Mouse (Mus musculus) heart, embryonic 16.5 days (tissue): ENCODE data around the gene Ofd1. TPM values are rescaled to one million over a fixed set of nuclear protein-coding genes. Genes with fewer than 3 reads are reported as not detected.

Experiments used
- ATAC-seq: fragments of 200-750 bp; cut with Nextera tagmentation; replicated peaks from 2 replicates; pipeline ENCODE4 v1.8.0; 2017; ENCODE audit warnings: moderate number of reproducible peaks; ENCODE audit not compliant: insufficient read depth, low FRiP score; ENCODE audit errors: extremely low read depth
- H3K27ac ChIP-seq: fragments of 300-500 bp; sonication (generic); 2 replicates; pipeline ENCODE4 v1.5.1; 2014; ENCODE audit warnings: mild to moderate bottlenecking, low read length, control low read depth, moderate library complexity
- H3K27me3 ChIP-seq: fragments of 300-500 bp; sonication (generic); 2 replicates; pipeline ENCODE4 v1.6.1; 2014; ENCODE audit warnings: low read length, mixed read lengths; ENCODE audit not compliant: control insufficient read depth, insufficient read depth
- H3K36me3 ChIP-seq: fragments of 300-500 bp; sonication (generic); 2 replicates; pipeline ENCODE4 v1.6.1; 2014; ENCODE audit not compliant: control insufficient read depth, insufficient read depth
- H3K4me1 ChIP-seq: fragments of 300-500 bp; sonication (generic); 2 replicates; pipeline ENCODE4 v1.6.1; 2014; ENCODE audit warnings: low read length, mixed read lengths; ENCODE audit not compliant: control insufficient read depth, insufficient read depth
- H3K4me2 ChIP-seq: fragments of 300-500 bp; sonication (generic); 2 replicates; pipeline ENCODE4 v1.6.1; 2014; ENCODE audit warnings: low read depth, mild to moderate bottlenecking, control low read depth, low read length
- H3K4me3 ChIP-seq: fragments of 300-500 bp; sonication (generic); 2 replicates; pipeline ENCODE4 v1.5.1; 2014; ENCODE audit warnings: mild to moderate bottlenecking, control low read depth, low read length
- H3K9ac ChIP-seq: fragments of 300-500 bp; sonication (generic); 2 replicates; pipeline ENCODE4 v1.6.1; 2014; ENCODE audit warnings: low read length, control low read depth
- H3K9me3 ChIP-seq: fragments of 300-500 bp; sonication (generic); replicated peaks from 2 replicates; pipeline ENCODE4 v1.6.1; 2016; ENCODE audit warnings: low read length; ENCODE audit not compliant: control insufficient read depth
- WGBS: fragments of 180-500 bp; shearing (Covaris S2); extraction: QIAGEN DNeasy Blood & Tissue Kit; methylation state at CpG from one replicate; pipeline ENCODE4 v1.1.7; 2014; 5-methylcytosine and 5-hydroxymethylcytosine counted together
- polyA plus RNA-seq: library from polyadenylated mRNA; unstranded; fragments of >200 nt; fragmentation: Nextera tagmentation; extraction: Ambion mirVana; gene quantifications from 2 replicates; pipeline ENCODE4 v1.2.1, GENCODE M21; 2015

The Ofd1 gene
- polyA plus RNA-seq, 1 experiment from 2014 or later: 4.3 TPM

DNA sequence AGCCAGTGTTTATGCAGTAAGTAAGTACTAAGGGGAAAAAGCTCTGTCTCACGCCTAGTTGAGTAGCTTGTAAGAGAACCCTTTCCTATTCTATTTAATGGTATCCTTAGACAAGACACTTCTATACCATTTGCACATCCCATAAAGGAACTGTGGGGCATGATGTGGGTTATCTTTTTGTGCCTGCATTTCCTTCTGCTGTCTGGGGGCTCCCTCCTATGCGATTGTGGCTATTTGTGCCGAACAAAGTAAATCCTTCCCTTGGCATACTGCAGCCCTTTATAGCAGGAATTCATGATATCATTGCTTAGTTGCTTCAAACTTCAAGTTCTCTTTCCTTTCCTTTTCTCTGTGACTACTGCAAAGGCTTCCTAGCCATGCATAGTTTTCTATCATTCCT lies 4.0 kb upstream of the Ofd1 start:
- Histone ChIP-seq H3K4me2 (no peak overlapping the region), H3K4me3 (no peak overlapping the region), H3K27ac (no peak overlapping the region), H3K9ac (no peak overlapping the region), H3K36me3 (no peaks in the 10 kb centered on the region), H3K4me1 (peaks cover 4% of the 10 kb centered on the region; the same call in 1 of the 2 replicates), H3K27me3 (no peaks in the 10 kb centered on the region), H3K9me3 (no peaks in the 10 kb centered on the region)
- ATAC-seq: no peak
- 59% methylated on average over 3 of the region's 3 CpGs for WGBS

DNA sequence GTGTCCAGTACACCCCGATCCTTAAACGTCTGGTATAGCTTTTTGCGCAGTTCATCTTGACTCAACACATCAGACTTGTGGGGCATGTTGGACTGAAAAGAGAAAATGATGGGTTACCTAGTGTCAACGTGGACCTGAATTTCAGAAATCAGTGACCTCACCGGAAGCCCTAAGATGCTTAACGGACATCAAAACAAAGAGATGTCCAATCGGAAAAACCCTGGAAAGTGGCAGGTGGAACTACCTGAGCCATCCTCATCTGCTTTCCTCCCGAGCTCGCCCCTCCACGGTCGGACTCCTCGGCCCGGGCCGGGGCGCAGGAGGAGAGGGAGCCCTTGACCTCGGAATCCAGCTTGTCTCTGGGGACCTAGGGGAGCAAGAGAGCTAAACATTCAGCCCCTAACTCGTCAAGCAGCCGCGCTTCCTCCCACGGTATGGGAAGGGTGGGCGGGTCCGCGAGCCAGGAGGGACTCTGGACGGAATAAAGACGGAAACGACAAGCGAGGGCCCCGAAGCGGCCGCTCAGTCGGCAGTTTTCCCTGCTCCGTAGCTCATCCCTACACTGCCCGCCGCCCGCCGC lies 378 bp downstream of the Ofd1 start, which contains the start of gene Trappc2:
Trappc2 (plus strand) TSS at position 539 of the 580 bp plus-strand sequence.
- peak; percentile 71 for ATAC-seq
- H3K4me3 ChIP-seq: peak within 1 kb of the TSS; percentile 60
- peak within 1 kb of the TSS; percentile 80 for H3K27ac ChIP-seq
- H3K4me1 ChIP-seq: peaks cover 6% of the 10 kb centered on the region; the same call in 1 of the 2 replicates
- H3K9me3 ChIP-seq: no peaks in the 10 kb centered on the region
- WGBS: 9% methylated on average over 31 of the region's 36 CpGs
- H3K36me3 ChIP-seq: no peaks in the 10 kb centered on the region; the same call in 1 of the 2 replicates
- no peaks in the 10 kb centered on the region for H3K27me3 ChIP-seq
- peak within 1 kb of the TSS; percentile 76 for H3K4me2 ChIP-seq
- peak within 1 kb of the TSS; percentile 83 for H3K9ac ChIP-seq

DNA sequence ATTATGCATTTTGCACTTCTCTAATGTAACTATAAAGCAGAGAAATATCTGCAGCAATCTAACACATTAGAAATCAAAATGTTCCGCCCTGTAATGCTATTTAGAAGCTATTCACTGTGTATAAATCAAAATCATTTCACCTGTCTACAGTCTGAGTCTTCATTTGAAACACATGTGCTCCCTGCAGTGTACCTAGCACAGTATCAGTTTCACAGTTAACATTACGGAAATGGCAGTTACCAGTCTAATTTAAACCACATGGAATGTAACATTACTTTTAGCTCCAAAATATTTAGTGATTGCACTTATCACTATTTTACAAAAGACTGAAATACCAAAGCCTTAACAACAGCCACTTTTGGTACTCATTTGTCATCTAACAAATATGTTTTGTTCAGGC lies 5.7 kb downstream of the Ofd1 start:
- Histone ChIP-seq H3K9me3 (no peaks in the 10 kb centered on the region), H3K4me1 (peaks cover 2% of the 10 kb centered on the region; the same call in 1 of the 2 replicates), H3K9ac (no peak overlapping the region), H3K27me3 (no peaks in the 10 kb centered on the region), H3K4me2 (no peak overlapping the region), H3K27ac (no peak overlapping the region), H3K4me3 (no peak overlapping the region), H3K36me3 (no peaks in the 10 kb centered on the region; the same call in 1 of the 2 replicates)
- no peak for ATAC-seq
- 79% methylated on average over 2 of the region's 2 CpGs for WGBS

DNA sequence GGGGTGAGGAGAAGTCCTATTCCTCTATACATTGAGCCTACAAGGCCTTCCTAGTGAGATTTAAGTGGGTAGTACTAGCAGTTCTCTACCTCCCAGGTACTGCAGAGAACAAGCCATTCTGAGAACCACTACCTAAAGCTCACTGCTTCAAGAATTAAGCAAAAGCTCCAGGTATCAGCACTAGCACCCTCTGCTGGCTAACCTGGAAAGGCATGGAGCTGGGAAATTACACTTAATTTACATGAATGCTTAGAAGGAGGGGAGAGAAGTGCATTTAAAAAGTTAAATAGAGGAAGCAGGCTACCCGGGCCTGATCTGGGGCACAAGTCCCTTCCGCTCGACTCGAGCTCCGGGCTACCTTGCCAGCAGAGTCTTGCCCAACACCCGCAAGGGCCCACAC lies 24.3 kb downstream of the Ofd1 start:
- Histone ChIP-seq H3K4me1 (no peaks in the 10 kb centered on the region), H3K4me3 (no peak overlapping the region), H3K4me2 (no peak overlapping the region), H3K27me3 (no peaks in the 10 kb centered on the region), H3K9me3 (no peaks in the 10 kb centered on the region), H3K27ac (no peak overlapping the region), H3K36me3 (no peaks in the 10 kb centered on the region), H3K9ac (no peak overlapping the region)
- no peak for ATAC-seq
- 74% methylated on average over 4 of the region's 6 CpGs for WGBS

DNA sequence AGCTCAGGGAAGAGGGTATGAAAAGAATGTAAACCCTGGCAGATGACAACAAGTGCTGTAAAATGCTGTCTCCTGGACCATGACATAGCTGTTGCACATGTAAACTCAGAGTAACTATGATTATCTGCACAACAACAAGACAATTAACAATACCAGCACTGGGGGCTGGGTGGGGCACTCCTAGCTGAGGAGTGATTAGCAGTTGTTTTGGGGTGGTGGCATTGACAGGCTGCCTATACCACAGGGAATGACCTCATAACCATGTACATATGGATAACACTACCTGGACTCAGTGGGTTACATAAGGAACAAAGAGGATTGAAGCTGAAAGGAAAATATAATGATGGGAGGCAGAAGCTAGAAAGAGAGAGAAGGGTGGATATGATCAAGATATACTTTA lies 32.6 kb downstream of the Ofd1 start:
- H3K4me3 ChIP-seq: no peak overlapping the region
- no peak overlapping the region for H3K4me2 ChIP-seq
- H3K9ac ChIP-seq: no peak overlapping the region
- ATAC-seq: no peak
- H3K27ac ChIP-seq: no peak overlapping the region
- peaks cover 8% of the 10 kb centered on the region for H3K36me3 ChIP-seq
- no peaks in the 10 kb centered on the region for H3K27me3 ChIP-seq
- H3K9me3 ChIP-seq: no peaks in the 10 kb centered on the region
- H3K4me1 ChIP-seq: no peaks in the 10 kb centered on the region

DNA sequence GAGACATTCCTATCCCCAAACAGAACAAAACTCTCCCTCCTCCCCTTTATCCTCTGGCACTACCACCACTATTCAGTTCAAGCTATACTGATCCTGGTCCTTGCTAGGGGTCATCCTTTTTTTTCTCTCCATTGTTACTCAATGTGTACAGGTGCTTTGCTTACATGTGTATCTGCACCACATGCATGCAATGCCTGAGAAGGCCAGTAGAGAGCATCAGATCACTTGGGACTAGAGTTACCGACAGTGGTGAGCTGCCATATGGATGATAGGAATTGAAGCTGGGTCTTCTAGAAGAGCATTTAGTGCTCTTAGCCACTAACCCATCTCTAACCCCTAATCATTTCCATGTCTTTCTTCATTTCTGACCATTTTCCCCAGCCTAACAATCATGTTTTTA lies 46.8 kb downstream of the Ofd1 start:
- Histone ChIP-seq H3K27ac (no peak overlapping the region), H3K4me2 (no peak overlapping the region), H3K9ac (no peak overlapping the region), H3K27me3 (no peaks in the 10 kb centered on the region), H3K9me3 (no peaks in the 10 kb centered on the region), H3K4me1 (no peaks in the 10 kb centered on the region), H3K36me3 (peaks cover 2% of the 10 kb centered on the region; the same call in 1 of the 2 replicates), H3K4me3 (no peak overlapping the region)
- WGBS: 67% methylated on average over 1 of the region's 1 CpGs
- no peak for ATAC-seq

DNA sequence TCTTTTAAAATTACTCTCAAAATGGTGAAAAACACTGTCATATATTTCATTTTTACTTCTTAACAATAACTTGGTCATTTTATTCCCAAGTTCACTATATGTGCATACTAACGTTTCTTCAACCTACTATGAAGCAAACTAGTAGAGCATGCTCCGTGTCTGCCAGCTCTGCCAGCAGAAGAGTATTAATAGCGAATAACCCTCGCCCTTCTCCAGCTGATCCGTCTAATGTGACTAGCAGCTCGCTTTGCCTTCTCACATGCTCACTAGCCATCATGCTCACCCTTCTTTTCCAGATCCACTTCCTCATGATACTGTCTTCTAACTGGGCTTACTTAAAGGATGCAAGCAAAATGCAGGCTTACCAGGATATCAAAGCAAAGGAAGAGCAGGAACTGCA lies 53.8 kb downstream of the Ofd1 start:
- Histone ChIP-seq H3K27me3 (no peaks in the 10 kb centered on the region), H3K27ac (no peak overlapping the region), H3K4me2 (no peak overlapping the region), H3K9ac (no peak overlapping the region), H3K4me1 (no peaks in the 10 kb centered on the region), H3K36me3 (no peaks in the 10 kb centered on the region), H3K9me3 (no peaks in the 10 kb centered on the region), H3K4me3 (no peak overlapping the region)
- WGBS: 79% methylated on average over 6 of the region's 6 CpGs
- no peak for ATAC-seq

DNA sequence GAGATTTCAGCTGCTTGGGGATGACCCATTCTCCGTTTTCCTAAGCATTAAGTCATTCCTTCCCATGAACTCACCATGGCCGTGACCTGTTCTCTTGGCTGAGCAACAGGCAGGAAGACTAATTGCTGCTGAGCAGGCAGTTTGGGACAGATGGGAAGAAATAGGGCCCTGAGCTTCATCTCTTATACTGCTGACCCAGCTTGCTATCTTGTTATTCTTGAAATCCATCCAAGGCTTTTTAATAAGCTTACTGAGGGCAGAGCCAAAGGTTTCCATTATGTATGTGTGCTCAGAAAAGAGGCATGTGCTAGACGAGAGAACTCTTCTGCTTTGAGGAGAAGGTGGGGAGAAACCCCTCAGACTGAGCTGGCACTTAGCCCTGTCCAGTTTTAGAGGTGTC lies 55.6 kb downstream of the Ofd1 start:
- no peak overlapping the region for H3K9ac ChIP-seq
- H3K27ac ChIP-seq: no peak overlapping the region
- H3K4me1 ChIP-seq: no peaks in the 10 kb centered on the region
- 54% methylated on average over 3 of the region's 3 CpGs for whole genome bisulfite sequencing
- peak; percentile 79 for ATAC-seq
- H3K4me3 ChIP-seq: no peak overlapping the region
- H3K9me3 ChIP-seq: no peaks in the 10 kb centered on the region
- no peaks in the 10 kb centered on the region for H3K27me3 ChIP-seq
- no peaks in the 10 kb centered on the region for H3K36me3 ChIP-seq
- no peak overlapping the region for H3K4me2 ChIP-seq

DNA sequence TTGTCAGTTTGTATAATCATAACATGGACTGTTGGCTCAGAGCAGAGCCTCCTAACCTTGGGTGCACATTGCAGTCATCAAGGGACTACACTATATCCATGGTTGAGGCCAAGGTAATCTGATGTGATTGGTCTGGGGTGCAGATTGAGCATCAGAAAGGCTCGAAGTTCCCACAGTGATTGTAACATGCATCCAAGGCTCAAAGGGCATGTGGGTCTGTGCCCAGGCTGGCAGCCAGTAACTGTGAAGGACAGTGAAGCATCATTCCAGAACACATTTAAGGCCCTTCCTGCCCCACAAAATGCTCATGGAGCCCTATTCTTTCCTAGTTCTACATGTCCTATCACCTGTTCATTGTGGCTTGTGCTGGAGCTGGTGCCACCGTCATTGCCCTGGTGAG lies 56.9 kb downstream of the Ofd1 start:
- no peaks in the 10 kb centered on the region for H3K9me3 ChIP-seq
- no peak overlapping the region for H3K4me2 ChIP-seq
- H3K36me3 ChIP-seq: no peaks in the 10 kb centered on the region
- H3K4me1 ChIP-seq: no peaks in the 10 kb centered on the region
- no peaks in the 10 kb centered on the region for H3K27me3 ChIP-seq
- no peak overlapping the region for H3K9ac ChIP-seq
- no peak for ATAC-seq
- no peak overlapping the region for H3K4me3 ChIP-seq
- no peak overlapping the region for H3K27ac ChIP-seq
- WGBS: 74% methylated on average over 2 of the region's 2 CpGs
